Mouse (Mus musculus) hindbrain, postnatal 0 days (tissue): ENCODE measurements around the gene Olfr104-ps. TPM values are rescaled to one million over a fixed set of nuclear protein-coding genes. Genes with fewer than 3 reads are reported as not detected.

ENCODE experiments used
- ATAC-seq: fragments of 200-750 bp; cut with Nextera tagmentation; 2 replicates; pipeline ENCODE4 v1.8.0; 2017; ENCODE audit warnings: mild to moderate bottlenecking, moderate TSS enrichment, moderate library complexity
- DNase-seq: peaks from one replicate; pipeline ENCODE4 v3.0.0-alpha.2; 2015; ENCODE audit warnings: low spot score
- H3K27ac ChIP-seq: fragments of 300-500 bp; sonication (generic); 2 replicates; pipeline ENCODE4 v1.5.1; 2014; ENCODE audit warnings: mild to moderate bottlenecking
- H3K27me3 ChIP-seq: fragments of 300-500 bp; sonication (generic); 2 replicates; pipeline ENCODE4 v1.6.1; 2014; ENCODE audit warnings: low read length, mixed read lengths; ENCODE audit not compliant: insufficient read depth
- H3K36me3 ChIP-seq: fragments of 300-500 bp; sonication (generic); 2 replicates; pipeline ENCODE4 v1.6.1; 2014; ENCODE audit warnings: low read length, mixed read lengths; ENCODE audit not compliant: insufficient read depth
- H3K4me1 ChIP-seq: fragments of 300-500 bp; sonication (generic); 2 replicates; pipeline ENCODE4 v1.6.1; 2014; ENCODE audit warnings: antibody characterized with exemption, low read length, mixed read lengths; ENCODE audit not compliant: insufficient read depth
- H3K4me2 ChIP-seq: fragments of 300-500 bp; sonication (generic); 2 replicates; pipeline ENCODE4 v1.6.1; 2014; ENCODE audit warnings: low read depth, mild to moderate bottlenecking, low read length, moderate library complexity, mixed read lengths
- H3K4me3 ChIP-seq: fragments of 300-500 bp; sonication (generic); 2 replicates; pipeline ENCODE4 v1.5.1; 2014; ENCODE audit warnings: low read length
- H3K9ac ChIP-seq: fragments of 300-500 bp; sonication (generic); replicated peaks from 2 replicates; pipeline ENCODE4 v1.6.1; 2014; ENCODE audit warnings: mild to moderate bottlenecking, low read length, moderate library complexity, mixed read lengths
- H3K9me3 ChIP-seq: fragments of 300-500 bp; sonication (generic); 2 replicates; pipeline ENCODE4 v1.6.1; 2016; ENCODE audit warnings: low read length, mixed read lengths
- CTCF ChIP-seq: IDR thresholded peaks from 2 replicates; pipeline ENCODE4 v1.5.1; 2016; ENCODE audit warnings: antibody characterized with exemption, control low read depth, low read depth
- WGBS: fragments of 180-500 bp; shearing (Covaris S2); extraction: QIAGEN DNeasy Blood & Tissue Kit; methylation state at CpG from one replicate; pipeline ENCODE4 v1.1.7; 2014; 5-methylcytosine and 5-hydroxymethylcytosine counted together
- polyA plus RNA-seq: library from polyadenylated mRNA; unstranded; fragments of >200 nt; fragmentation: Nextera tagmentation; extraction: Ambion mirVana; gene quantifications from 2 replicates; pipeline ENCODE4 v1.2.1, GENCODE M21; 2015
- total RNA-seq: library from RNA; depleted of rRNA; stranded (reverse); fragments of >200 nt; gene quantifications from 2 replicates; pipeline ENCODE4 v1.2.3, GENCODE M21; 2014; rRNA removed

Olfr104-ps gene
- not detected in 2 replicates for total RNA-seq
- not detected in 2 replicates for polyA plus RNA-seq

DNA sequence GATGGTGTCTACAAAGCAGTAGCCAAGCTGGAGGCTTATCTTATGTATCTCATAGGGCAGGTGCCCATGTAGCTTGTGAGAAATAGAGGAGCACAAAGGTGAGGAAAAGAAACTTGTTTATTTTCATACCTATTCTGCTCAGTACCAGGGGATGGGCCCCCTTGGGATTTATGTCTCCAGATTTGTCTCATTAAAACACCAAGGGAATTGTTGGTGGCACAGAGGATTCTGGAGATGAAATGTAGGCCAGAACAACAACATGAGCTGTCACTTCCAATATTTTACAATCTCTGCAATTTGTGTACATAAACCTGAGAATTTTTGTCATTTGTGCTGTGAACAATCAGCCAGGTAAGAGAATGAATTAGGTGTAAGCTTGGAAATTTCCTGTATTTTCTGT, at the start of gene Olfr104-ps:
Gene Olfr104-ps, plus strand, starts transcription at position 301 of the 400 bp plus-strand sequence.
- TF ChIP-seq CTCF: no peak
- Histone ChIP-seq H3K36me3 (no peaks in the 10 kb centered on the region), H3K9ac (no peak within 1 kb of the TSS), H3K27me3 (no peaks in the 10 kb centered on the region), H3K9me3 (no peaks in the 10 kb centered on the region), H3K27ac (no peak within 1 kb of the TSS), H3K4me2 (no peak within 1 kb of the TSS), H3K4me1 (no peaks in the 10 kb centered on the region), H3K4me3 (no peak within 1 kb of the TSS)
- no peak for ATAC-seq
- no peak for DNase-seq

DNA sequence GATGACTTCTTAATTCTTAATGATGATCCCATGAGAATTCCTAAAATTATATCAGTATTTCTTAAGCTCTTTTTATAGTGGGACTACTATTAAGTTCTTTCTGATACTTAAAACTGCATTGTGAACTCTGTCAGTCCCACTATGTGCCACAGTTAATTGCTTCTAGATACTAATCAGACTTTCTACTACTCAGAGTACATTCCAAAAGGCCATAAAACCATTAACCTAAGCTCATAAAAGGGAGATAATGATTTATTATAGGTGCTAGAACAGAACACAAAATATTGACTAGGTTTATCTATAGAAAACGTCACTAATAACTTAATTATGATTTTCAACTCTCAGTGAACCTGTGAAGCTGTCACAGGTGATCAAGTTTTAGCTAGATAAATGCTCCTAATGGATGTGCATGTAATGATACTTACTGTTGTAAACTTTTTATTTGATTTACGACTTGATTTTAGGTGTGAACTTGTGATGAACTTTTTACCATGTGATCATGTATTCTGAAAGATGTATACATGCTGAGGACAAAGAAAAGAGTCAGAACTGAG, 49.2 kb upstream of the Olfr104-ps start:
- no peak overlapping the region for H3K27ac ChIP-seq
- H3K4me1 ChIP-seq: no peaks in the 10 kb centered on the region
- TF ChIP-seq CTCF: no peak
- ATAC-seq (no peak), DNase-seq (no peak)
- no peaks in the 10 kb centered on the region for H3K9me3 ChIP-seq
- H3K9ac ChIP-seq: no peak overlapping the region
- no peak overlapping the region for H3K4me3 ChIP-seq
- WGBS: 54% methylated on average over 2 of the region's 2 CpGs
- no peak overlapping the region for H3K4me2 ChIP-seq
- H3K27me3 ChIP-seq: no peaks in the 10 kb centered on the region
- no peaks in the 10 kb centered on the region for H3K36me3 ChIP-seq

DNA sequence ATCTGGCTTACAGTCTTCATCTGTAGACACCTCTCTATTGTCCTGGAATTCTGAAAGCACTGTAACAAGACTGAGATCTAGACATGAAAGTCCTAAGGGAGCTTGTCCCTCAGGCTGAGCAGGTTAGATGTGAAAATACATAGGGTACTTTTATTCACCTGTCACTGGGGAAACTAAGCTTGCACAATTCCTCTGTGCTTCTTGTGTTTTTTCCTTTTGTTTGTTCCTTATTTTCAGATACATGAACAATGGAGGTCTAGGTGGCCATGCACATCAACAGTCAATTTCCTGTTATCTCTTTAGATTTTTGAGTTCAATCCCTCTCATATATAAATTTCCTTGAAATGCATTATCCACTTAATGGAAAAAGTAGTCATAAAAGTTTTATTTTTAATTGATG, 42.4 kb upstream of the Olfr104-ps start, which contains the start of gene Olfr102:
Gene Olfr102, minus strand, starts transcription at position 101 of the 400 bp plus-strand sequence.
- H3K9ac ChIP-seq: no peak within 1 kb of the TSS
- no peaks in the 10 kb centered on the region for H3K27me3 ChIP-seq
- TF ChIP-seq CTCF: no peak
- ATAC-seq (no peak), DNase-seq (no peak)
- no peaks in the 10 kb centered on the region for H3K36me3 ChIP-seq
- H3K4me1 ChIP-seq: no peaks in the 10 kb centered on the region
- H3K4me2 ChIP-seq: no peak within 1 kb of the TSS
- H3K4me3 ChIP-seq: no peak within 1 kb of the TSS
- no peak within 1 kb of the TSS for H3K27ac ChIP-seq
- H3K9me3 ChIP-seq: no peaks in the 10 kb centered on the region

DNA sequence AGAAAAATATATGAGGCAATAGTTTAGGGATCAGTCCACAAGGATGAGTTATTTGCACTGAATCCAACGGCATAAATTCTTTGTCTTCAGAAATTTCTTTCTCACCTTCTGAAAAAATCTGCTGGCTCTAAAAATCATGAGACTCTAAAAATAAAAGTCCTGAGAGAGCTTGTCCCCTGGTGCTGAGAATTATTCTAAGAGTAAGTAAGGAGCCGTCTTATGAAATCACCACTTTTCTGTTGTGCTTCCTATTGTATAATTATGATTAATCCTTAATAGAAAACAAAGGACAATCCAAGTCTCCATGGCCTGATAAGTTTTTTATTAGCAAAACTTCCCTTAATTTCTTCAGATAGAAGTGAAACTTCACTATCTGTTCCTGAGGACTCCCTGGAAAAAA, 19.8 kb upstream of the Olfr104-ps start, which contains the start of gene Olfr103:
Gene Olfr103, minus strand, starts transcription at position 101 of the 400 bp plus-strand sequence.
- H3K9me3 ChIP-seq: no peaks in the 10 kb centered on the region
- no peak within 1 kb of the TSS for H3K27ac ChIP-seq
- TF ChIP-seq CTCF: no peak
- H3K4me1 ChIP-seq: no peaks in the 10 kb centered on the region
- no peak within 1 kb of the TSS for H3K9ac ChIP-seq
- 89% methylated on average over 2 of the region's 2 CpGs for WGBS
- no peak within 1 kb of the TSS for H3K4me3 ChIP-seq
- DNase-seq: no peak
- H3K4me2 ChIP-seq: no peak within 1 kb of the TSS
- no peaks in the 10 kb centered on the region for H3K27me3 ChIP-seq
- ATAC-seq: no peak
- no peaks in the 10 kb centered on the region for H3K36me3 ChIP-seq

DNA sequence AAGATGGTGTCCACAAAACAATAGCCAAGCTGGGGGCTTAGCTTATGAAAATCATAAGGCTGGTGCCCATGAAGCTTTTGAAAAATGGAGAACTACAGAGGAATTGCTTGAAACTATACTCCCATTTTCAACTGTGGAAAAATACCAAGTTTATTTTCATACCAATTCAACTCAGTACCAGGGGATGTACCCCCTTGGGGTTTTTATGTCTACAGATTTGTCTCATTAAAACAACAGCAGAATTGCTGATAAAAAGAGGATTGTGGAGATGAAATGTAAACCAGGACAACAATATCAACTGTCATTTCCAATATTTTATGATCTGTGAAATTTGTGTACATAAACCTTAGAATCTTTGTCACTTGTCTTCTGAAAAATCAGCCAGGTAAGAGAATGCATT, 19.4 kb downstream of the Olfr104-ps start, which contains the start of gene Olfr105-ps:
Gene Olfr105-ps, plus strand, starts transcription at position 301 of the 400 bp plus-strand sequence.
- H3K9me3 ChIP-seq: no peaks in the 10 kb centered on the region
- no peak within 1 kb of the TSS for H3K27ac ChIP-seq
- no peak for TF ChIP-seq CTCF
- no peak within 1 kb of the TSS for H3K9ac ChIP-seq
- DNase-seq (no peak), ATAC-seq (no peak)
- no peaks in the 10 kb centered on the region for H3K27me3 ChIP-seq
- H3K4me2 ChIP-seq: no peak within 1 kb of the TSS
- no peaks in the 10 kb centered on the region for H3K4me1 ChIP-seq
- no peaks in the 10 kb centered on the region for H3K36me3 ChIP-seq
- H3K4me3 ChIP-seq: no peak within 1 kb of the TSS

DNA sequence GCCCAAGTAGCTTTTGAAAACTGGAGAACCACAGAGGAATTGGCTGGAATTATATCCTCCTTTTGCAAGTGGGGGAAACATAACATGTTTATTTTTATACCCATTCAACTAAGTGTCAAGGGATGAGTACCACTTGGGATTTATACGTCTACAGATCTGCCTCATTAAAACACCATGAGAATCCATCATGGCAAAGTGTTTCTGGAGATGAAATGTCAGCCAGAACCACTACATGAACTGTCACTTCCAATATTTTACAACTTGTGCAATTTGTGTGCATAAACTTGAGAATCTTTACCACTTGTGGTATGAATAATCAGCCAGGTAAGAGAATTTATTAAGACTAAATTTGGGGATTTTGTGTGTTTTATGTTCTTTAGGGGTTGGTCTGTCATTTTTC, 30.7 kb downstream of the Olfr104-ps start, which contains the start of gene Olfr106-ps:
Gene Olfr106-ps, plus strand, starts transcription at position 301 of the 400 bp plus-strand sequence.
- WGBS: 73% methylated on average over 1 of the region's 1 CpGs

DNA sequence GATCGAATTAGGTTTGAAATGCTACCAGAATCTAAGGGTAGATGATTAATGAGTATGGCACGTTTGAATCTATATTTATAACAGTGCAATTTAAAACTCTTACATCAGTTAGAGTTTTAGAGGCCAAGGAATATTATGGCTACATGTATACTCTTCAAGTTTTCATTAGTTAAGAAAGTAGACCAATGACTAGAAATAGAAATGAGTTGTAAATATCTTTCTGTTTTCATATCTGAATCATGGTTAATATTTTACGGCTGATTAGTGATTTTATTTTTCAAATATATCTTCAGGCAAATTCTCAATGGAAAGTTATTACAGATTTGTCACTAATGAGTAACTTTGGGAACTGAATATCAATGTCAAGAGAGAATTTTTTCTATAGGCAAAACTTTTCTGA, 39.5 kb downstream of the Olfr104-ps start, which contains the start of gene Olfr107:
Gene Olfr107, plus strand, starts transcription at position 301 of the 400 bp plus-strand sequence.
- Histone ChIP-seq H3K27ac (no peak within 1 kb of the TSS), H3K9ac (no peak within 1 kb of the TSS), H3K9me3 (no peaks in the 10 kb centered on the region), H3K36me3 (no peaks in the 10 kb centered on the region), H3K4me3 (no peak within 1 kb of the TSS), H3K4me1 (no peaks in the 10 kb centered on the region), H3K27me3 (no peaks in the 10 kb centered on the region), H3K4me2 (no peak within 1 kb of the TSS)
- TF ChIP-seq CTCF: no peak
- 78% methylated on average over 3 of the region's 3 CpGs for WGBS
- ATAC-seq (no peak), DNase-seq (no peak)

More for the DNA sequence above, 30.7 kb downstream of the Olfr104-ps start, which contains the start of gene Olfr106-ps:
- no peaks in the 10 kb centered on the region for H3K4me1 ChIP-seq
- H3K4me2 ChIP-seq: no peak within 1 kb of the TSS
- H3K27ac ChIP-seq: no peak within 1 kb of the TSS
- DNase-seq (no peak), ATAC-seq (no peak)
- H3K9ac ChIP-seq: no peak within 1 kb of the TSS
- no peaks in the 10 kb centered on the region for H3K9me3 ChIP-seq
- no peak within 1 kb of the TSS for H3K4me3 ChIP-seq
- no peaks in the 10 kb centered on the region for H3K36me3 ChIP-seq
- TF ChIP-seq CTCF: no peak
- H3K27me3 ChIP-seq: no peaks in the 10 kb centered on the region
